Mouse (Mus musculus) intestine, embryonic 16.5 days (tissue): ENCODE results near the gene Hcn2. TPM values are rescaled to one million over a fixed set of nuclear protein-coding genes. Genes with fewer than 3 reads are reported as not detected.

Source experiments
- ATAC-seq: fragments of 200-750 bp; cut with Nextera tagmentation; 2 replicates; pipeline ENCODE4 v1.8.0; 2017; ENCODE audit warnings: moderate TSS enrichment, moderate library complexity
- H3K27ac ChIP-seq: fragments of 300-500 bp; sonication (generic); 2 replicates; pipeline ENCODE4 v1.5.1; 2014; ENCODE audit warnings: mild to moderate bottlenecking, low read length
- H3K27me3 ChIP-seq: fragments of 300-500 bp; sonication (generic); replicated peaks from 2 replicates; pipeline ENCODE4 v1.6.1; 2014; ENCODE audit warnings: low read length, control low read depth, mixed read lengths; ENCODE audit not compliant: control insufficient read depth, insufficient read depth
- H3K36me3 ChIP-seq: fragments of 300-500 bp; sonication (generic); 2 replicates; pipeline ENCODE4 v1.6.1; 2014; ENCODE audit warnings: low read length, control low read depth; ENCODE audit not compliant: control insufficient read depth, insufficient read depth
- H3K4me1 ChIP-seq: fragments of 300-500 bp; sonication (generic); 2 replicates; pipeline ENCODE4 v1.6.1; 2014; ENCODE audit warnings: low read length, control low read depth, mixed read lengths; ENCODE audit not compliant: control insufficient read depth, insufficient read depth
- H3K4me2 ChIP-seq: fragments of 300-500 bp; sonication (generic); 2 replicates; pipeline ENCODE4 v1.6.1; 2014; ENCODE audit warnings: low read depth, low read length, control low read depth
- H3K4me3 ChIP-seq: fragments of 300-500 bp; sonication (generic); 2 replicates; pipeline ENCODE4 v1.5.1; 2014; ENCODE audit warnings: mild to moderate bottlenecking, low read length
- H3K9ac ChIP-seq: fragments of 300-500 bp; sonication (generic); 2 replicates; pipeline ENCODE4 v1.6.1; 2014; ENCODE audit warnings: low read depth, low read length
- H3K9me3 ChIP-seq: fragments of 300-500 bp; sonication (generic); 2 replicates; pipeline ENCODE4 v1.6.1; 2016; ENCODE audit warnings: low read length, control low read depth; ENCODE audit not compliant: control insufficient read depth
- WGBS: fragments of 180-500 bp; shearing (Covaris S2); extraction: QIAGEN DNeasy Blood & Tissue Kit; methylation state at CpG from one replicate; pipeline ENCODE4 v1.1.7; 2014; 5-methylcytosine and 5-hydroxymethylcytosine counted together
- polyA plus RNA-seq: library from polyadenylated mRNA; unstranded; fragments of >200 nt; fragmentation: Nextera tagmentation; extraction: Ambion mirVana; gene quantifications from 2 replicates; pipeline ENCODE4 v1.2.1, GENCODE M21; 2015

Hcn2 gene
- polyA plus RNA-seq, 1 experiment from 2014 or later: not detected

- 59% methylated on average over 44 of the region's 44 CpGs for WGBS
- Histone ChIP-seq H3K27ac (no peak overlapping the region), H3K4me1 (peaks cover 8% of the 10 kb centered on the region), H3K9ac (no peak overlapping the region), H3K4me2 (no peak overlapping the region), H3K9me3 (no peaks in the 10 kb centered on the region), H3K36me3 (no peaks in the 10 kb centered on the region), H3K4me3 (no peak overlapping the region), H3K27me3 (no peaks in the 10 kb centered on the region)
- no peak for ATAC-seq
These were observed 40.9 kb upstream of the Hcn2 start for GRCm38 (mm10) chr10:79675346-79676035.

GRCm38 (mm10) chr10:79680606-79681495 is 35.6 kb upstream of the Hcn2 start:
- Histone ChIP-seq H3K36me3 (peaks cover 12% of the 10 kb centered on the region; the same call in 1 of the 2 replicates), H3K9me3 (no peaks in the 10 kb centered on the region), H3K4me3 (peak overlapping the region; percentile 88), H3K27me3 (no peaks in the 10 kb centered on the region), H3K4me2 (peak overlapping the region; percentile 67), H3K9ac (peak overlapping the region; percentile 64), H3K4me1 (peaks cover 24% of the 10 kb centered on the region), H3K27ac (peak overlapping the region; percentile 75)
- 27% methylated on average over 11 of the region's 11 CpGs for WGBS
- peak; percentile 36 for ATAC-seq

GRCm38 (mm10) chr10:79681591-79682245 is 34.7 kb upstream of the Hcn2 start, which contains the start of gene Cdc34:
Gene Cdc34 (plus strand): TSS chr10:79682195.
- Histone ChIP-seq H3K4me3 (peak within 1 kb of the TSS; percentile 88), H3K36me3 (peaks cover 16% of the 10 kb centered on the region), H3K4me1 (peaks cover 24% of the 10 kb centered on the region), H3K27ac (peak within 1 kb of the TSS; percentile 86), H3K9me3 (no peaks in the 10 kb centered on the region), H3K9ac (peak within 1 kb of the TSS; percentile 87), H3K27me3 (no peaks in the 10 kb centered on the region), H3K4me2 (peak within 1 kb of the TSS; percentile 70)
- ATAC-seq: peak; percentile 95
- under 1% methylated on average over 75 of the region's 84 CpGs for WGBS

GRCm38 (mm10) chr10:79682551-79682915 is 33.9 kb upstream of the Hcn2 start:
- peak; percentile 2; the same call in 1 of the 2 replicates for ATAC-seq
- WGBS: 2% methylated on average over 10 of the region's 10 CpGs
- H3K36me3 ChIP-seq: peaks cover 23% of the 10 kb centered on the region
- peak overlapping the region; percentile 87 for H3K9ac ChIP-seq
- peak overlapping the region; percentile 88 for H3K4me3 ChIP-seq
- H3K9me3 ChIP-seq: no peaks in the 10 kb centered on the region
- peak overlapping the region; percentile 70 for H3K4me2 ChIP-seq
- H3K27ac ChIP-seq: peak overlapping the region; percentile 86
- no peaks in the 10 kb centered on the region for H3K27me3 ChIP-seq
- peaks cover 24% of the 10 kb centered on the region for H3K4me1 ChIP-seq

- Histone ChIP-seq H3K4me3 (peak overlapping the region; percentile 88), H3K4me1 (peaks cover 24% of the 10 kb centered on the region), H3K9me3 (no peaks in the 10 kb centered on the region), H3K4me2 (peak overlapping the region; percentile 70), H3K9ac (peak overlapping the region; percentile 87), H3K36me3 (peaks cover 25% of the 10 kb centered on the region), H3K27ac (peak overlapping the region; percentile 86), H3K27me3 (no peaks in the 10 kb centered on the region)
- 0 out of 2 replicates have a peak, but pooled peaks have one; percentile 1 for ATAC-seq
- WGBS: 2% methylated on average over 10 of the region's 10 CpGs
These were observed 33.4 kb upstream of the Hcn2 start for GRCm38 (mm10) chr10:79682916-79683582.

GRCm38 (mm10) chr10:79683726-79684640 is 32.5 kb upstream of the Hcn2 start:
- no peak for ATAC-seq
- Histone ChIP-seq H3K4me1 (peaks cover 24% of the 10 kb centered on the region), H3K36me3 (peaks cover 34% of the 10 kb centered on the region), H3K9ac (peak overlapping the region; percentile 87), H3K27me3 (no peaks in the 10 kb centered on the region), H3K27ac (0 out of 2 replicates have a peak overlapping the region, but pooled peaks have one; percentile 51), H3K4me3 (peak overlapping the region; percentile 88), H3K9me3 (no peaks in the 10 kb centered on the region), H3K4me2 (peak overlapping the region; percentile 70)
- WGBS: 79% methylated on average over 6 of the region's 6 CpGs

DNA sequence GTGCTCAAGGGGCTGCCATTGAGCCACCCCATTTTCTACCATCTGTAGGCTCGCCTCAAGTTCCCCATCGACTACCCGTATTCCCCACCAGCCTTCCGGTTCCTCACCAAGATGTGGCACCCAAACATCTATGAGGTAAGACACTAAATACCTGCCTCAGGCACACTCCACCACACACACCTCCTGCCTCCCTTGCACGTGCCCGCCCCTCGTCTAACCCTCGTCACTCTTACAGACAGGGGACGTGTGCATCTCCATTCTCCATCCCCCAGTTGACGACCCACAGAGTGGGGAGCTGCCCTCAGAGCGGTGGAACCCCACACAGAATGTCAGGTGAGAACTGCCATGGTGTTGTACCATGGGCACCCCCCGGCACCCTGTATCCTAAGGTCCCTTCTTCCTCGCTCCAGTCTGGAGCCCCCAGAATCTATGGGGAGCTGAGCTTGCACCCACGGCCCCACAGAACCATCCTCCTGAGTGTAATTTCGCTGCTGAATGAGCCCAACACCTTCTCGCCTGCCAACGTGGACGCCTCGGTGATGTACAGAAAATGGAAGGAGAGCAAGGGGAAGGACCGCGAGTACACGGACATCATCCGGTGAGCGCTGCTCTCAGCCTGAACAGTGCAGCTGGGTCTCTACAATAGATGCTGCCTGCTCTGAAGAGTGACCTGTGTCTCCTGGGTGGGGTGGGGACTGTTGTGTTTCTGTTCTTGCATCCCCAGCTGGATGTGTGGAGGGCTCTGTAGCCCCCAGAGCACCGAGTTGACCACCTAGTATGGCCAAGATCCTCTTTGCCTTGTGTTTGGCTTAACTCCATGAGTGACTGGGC is 31.4 kb upstream of the Hcn2 start:
- no peak for ATAC-seq
- no peak overlapping the region for H3K27ac ChIP-seq
- no peaks in the 10 kb centered on the region for H3K9me3 ChIP-seq
- peaks cover 24% of the 10 kb centered on the region for H3K4me1 ChIP-seq
- H3K27me3 ChIP-seq: no peaks in the 10 kb centered on the region
- peaks cover 35% of the 10 kb centered on the region for H3K36me3 ChIP-seq
- no peak overlapping the region for H3K4me3 ChIP-seq
- WGBS: 94% methylated on average over 25 of the region's 25 CpGs
- H3K4me2 ChIP-seq: no peak overlapping the region
- no peak overlapping the region for H3K9ac ChIP-seq
